Mouse (Mus musculus) granulocyte monocyte progenitor cell, adult 5-6 weeks (primary cell): ENCODE results near the gene Gtdc1. TPM values are rescaled to one million over a fixed set of nuclear protein-coding genes. Genes with fewer than 3 reads are reported as not detected.

ENCODE experiments used
- ATAC-seq: replicated peaks from 2 replicates; pipeline ENCODE4 v1.8.0; 2016; ENCODE audit warnings: mild to moderate bottlenecking, moderate TSS enrichment, inconsistent platforms; ENCODE audit not compliant: poor library complexity, severe bottlenecking
- total RNA-seq, 2 experiments: library from RNA; stranded (forward) in 1 of 2; stranded (reverse) in 1 of 2; fragments of 200-712, 200-1000 nt in 1 of 2; fragments of >200 nt in 1 of 2; fragmentation: Nextera tagmentation in 1 of 2; gene quantifications; 2 replicates each; pipeline ENCODE4 v1.2.3; 2014 to 2017

Gtdc1 gene
- total RNA-seq, 2 experiments from 2014 or later = 19.7 to 22.9 TPM

DNA sequence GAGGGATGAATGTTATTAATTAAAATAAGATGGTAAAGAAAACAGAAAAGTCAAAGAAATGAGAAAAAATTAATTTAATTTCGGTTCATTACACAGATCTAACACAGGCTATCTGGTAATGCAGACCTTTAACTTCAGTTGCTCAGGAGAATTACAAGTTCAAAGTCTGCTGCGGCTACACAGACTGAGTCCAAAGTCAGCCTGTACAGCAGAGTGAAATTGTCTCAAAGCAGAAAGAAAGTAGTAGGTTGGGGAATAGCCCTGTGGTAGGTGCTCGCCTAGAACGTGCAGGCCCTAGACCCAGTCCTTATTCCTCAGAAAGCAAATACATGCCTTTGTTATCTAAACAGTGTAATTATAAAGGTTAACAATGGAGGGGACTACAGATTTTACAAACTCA, 135.6 kb downstream of the Gtdc1 start:
- ATAC-seq = no peak

DNA sequence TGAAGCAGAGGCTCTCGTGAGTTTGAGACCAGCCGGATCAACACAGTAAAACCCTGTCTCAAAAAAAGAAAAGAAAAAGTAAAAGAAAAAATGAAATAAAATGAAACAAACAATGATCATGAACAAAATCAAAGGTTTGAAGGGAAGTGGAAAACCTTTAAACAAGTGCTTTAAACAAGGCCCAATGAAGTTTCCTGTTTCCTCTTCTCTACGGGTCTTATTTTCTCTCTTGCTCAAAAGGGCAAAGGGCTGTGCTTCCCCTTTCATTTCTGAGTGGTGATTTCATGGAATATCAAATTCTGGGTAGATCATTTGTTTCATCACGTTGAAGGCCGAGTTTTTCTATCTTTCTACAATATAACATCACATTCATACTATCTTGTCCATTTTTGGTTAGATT, 136.3 kb downstream of the Gtdc1 start:
- no peak for ATAC-seq

DNA sequence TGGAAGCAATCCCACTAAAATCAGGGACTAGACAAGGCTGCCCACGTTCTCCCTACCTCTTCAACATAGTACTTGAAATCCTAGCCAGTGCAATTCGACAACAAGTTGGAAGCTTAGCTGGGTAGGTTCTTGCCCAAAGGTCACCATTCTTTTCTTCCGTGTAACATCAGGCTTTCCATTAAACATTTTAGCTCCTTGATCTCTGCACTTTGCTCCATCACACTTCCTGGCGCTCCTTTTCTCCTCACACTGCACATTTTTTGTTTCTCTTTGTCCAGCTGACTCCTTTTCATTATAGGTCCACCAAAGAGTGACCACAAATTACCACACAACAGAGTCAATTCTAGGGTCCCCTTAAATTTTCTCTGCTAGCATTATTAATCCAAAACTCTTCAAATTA, 144.7 kb downstream of the Gtdc1 start:
- no peak for ATAC-seq

DNA sequence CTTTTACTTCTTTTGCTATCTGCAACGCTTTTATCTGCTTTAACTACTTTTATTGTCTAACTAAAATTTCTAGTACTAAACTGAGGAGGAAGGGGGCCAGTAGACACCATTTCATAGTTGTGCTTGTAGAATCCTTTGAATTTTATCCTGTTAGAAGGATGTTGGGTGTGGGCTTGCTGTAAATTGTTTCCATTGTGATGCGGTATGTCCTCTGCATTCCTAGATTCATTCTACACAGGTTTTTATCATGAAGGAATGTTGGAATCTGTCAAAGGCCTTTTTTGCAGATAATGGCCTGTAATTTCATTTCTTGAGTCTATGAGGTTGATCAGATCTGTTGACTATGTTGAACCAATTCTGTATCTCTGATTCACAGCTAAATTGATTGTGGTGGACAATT, 146.5 kb downstream of the Gtdc1 start:
- ATAC-seq = no peak

DNA sequence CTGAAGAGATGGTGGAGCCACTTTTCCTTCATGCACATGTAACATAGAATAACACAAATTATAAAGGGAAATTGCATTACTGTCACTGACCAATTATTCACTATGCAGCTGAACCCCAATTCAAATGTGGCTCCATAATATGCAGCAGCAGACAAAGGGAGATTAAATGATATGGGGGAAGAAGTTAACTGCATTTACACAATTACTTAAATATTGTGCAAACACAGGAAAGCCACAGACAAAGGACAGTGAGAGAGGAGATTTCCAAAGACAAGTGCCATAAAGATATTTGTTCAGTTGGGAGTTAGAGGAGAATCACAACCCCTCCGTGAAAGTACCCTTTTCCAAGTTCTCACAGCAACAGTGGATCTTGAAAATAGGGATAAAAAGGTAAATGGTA, 163.6 kb downstream of the Gtdc1 start:
- ATAC-seq = peak; percentile 65

DNA sequence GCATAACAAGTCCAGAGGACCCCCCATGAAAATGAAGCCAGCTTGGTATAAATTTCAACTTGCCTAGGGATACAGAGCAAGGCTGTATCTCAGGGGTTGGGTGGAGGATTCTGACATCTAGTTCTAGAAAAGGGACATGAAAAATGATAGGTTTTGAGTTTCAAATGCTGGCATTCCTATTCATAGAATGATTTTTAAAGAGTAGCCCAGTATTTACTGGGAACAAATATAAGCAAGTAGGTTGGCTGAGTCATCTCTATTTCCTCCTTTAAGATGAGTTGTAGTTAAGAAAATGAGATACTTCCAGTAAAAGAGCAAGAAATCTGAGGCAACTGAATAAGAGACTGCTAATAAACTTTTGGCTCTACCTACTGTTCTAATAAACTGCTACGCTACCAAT, 190.8 kb downstream of the Gtdc1 start:
- ATAC-seq = no peak

DNA sequence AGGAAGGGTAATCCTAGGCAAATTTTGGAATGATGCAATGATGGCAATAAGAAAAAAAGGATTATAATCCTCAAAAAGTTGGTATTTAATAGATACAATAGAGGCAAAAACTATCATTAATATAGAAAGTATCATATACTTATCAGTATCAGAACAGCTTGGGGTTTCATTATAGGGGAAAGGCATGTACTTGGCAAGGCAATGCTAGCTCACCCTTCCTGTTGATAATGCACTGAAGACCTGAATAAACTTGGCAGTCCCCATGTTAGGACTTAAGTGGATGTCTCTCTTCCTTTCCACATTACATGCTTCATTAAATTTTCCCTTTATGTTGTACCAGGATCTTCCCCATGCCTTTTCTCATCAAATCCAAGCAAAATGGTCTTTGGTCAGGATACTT, 206.0 kb downstream of the Gtdc1 start:
- no peak for ATAC-seq

DNA sequence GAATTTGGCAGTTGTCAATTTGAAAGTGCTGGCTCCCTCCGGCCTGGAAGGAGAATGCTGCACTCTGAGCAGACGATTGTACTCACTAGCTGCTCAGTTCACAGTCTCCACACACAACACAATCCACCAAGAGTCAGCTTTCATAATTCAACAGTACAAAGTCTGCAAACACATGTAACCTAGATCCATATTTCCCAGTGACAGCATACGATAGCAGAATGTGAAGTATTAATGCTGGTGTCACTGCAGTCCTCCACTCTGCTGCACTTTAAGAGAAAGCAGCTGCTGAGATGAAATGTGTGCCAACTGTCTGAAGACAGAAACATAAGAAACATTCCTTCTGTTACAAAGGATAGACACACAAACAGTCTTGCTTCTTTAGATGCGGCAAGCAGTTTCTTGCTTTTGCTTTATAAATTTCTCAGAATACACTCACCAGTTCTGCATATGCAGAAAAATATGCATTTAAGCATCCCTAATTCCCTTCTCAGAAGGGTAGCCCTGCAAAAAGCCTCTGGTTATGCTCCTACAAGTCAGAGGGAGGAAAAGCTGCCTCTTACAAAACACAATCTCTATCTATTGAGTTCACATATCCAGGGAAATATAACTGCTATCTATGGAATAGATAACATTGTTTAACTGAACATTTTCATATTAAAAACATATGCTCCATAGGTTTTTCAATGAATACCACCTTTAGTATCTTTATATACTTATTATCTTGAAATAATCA, 221.4 kb downstream of the Gtdc1 start:
- no peak for ATAC-seq

DNA sequence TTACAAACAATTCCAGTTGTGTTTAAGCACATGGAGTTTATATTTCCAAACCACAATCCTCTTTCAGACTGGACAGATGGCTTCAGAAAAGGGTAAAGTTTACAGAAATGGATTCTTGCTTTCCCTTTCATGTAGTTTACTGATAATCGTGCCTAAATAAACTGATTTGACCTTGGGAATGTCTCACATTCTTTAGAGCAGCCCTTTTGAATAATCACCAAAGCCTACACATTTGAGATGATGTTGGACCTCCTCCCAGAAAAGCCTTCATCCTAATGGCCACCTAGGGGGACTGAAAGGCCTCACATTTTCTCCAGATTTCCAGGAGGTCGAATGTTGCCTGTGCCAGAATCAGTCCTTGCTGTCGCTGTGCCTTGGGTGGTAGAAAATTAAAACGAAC, 227.2 kb downstream of the Gtdc1 start:
- no peak for ATAC-seq

DNA sequence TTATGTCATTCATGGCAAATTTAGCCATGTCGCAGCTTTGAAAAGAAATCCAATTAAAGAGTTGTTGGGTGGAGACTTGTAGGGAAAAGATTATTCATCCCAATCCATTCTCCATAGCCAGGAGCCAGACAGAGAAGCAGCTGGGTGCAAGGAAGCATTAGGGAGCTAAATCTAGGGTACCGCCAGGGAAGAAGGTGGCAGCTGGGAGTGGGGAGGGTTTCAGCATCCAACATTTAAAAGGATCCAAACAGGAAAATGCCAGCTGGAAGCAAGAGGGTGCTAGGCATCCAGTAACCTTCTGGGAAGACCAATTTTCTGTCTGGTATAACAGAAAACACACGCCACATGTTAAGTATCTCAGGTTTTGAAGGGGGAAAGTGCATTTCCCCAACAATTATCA, 231.0 kb downstream of the Gtdc1 start:
- no peak for ATAC-seq

DNA sequence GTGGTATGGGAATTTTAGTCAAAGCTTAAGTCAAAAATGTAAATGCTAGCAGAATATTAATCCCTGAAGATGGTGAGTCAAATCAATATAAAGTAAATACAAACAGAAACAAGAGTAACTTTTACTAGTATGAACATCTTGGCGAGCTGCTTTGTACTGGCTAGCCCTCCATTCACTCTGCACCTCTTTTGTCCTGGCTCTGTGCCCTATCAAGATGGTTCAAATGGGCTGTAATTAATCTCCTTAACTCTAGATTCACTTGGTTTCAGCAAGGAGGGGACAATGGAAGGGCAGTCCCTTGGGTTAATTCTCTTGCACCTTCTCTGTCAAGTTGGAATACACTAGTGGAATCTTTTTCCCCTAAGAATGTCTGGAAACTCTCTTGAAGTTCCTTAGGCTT, 233.6 kb downstream of the Gtdc1 start:
- ATAC-seq = no peak

DNA sequence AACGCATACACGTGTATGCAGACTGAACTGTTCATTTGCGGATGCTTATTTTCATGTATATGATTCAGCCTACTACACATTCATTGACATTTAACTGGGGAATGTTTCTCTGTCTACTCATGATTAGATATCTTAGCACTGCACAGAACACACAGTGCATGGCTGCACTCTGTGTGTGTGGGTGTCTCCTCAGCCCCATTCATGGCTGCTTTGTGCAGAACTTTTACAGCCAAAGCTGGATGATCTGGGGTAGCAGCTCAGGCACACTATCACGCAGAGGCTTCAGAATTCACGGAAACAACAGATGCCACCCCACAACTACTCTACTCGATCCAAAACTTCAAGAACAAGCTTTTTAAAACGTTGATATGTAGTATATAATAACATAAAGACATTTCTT, 263.4 kb downstream of the Gtdc1 start:
- ATAC-seq = no peak

DNA sequence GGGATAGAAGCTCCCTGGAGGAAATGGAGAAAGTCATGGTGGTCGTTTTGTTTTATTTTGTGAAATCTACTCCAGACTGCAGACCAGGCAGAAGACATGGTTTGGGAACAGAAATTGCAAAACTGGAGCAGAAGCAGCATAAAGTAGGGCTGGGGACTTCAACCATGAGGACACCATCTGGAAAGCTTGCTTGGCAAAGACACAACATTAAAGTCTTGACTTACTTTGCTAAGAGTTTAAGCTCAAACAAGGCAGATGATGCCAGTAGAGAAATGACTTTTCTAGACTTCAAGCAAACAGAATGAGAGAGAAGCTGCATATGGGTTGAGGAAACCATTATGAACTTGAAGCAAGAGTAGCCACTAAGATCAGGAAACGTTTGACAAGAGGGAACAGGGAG, 267.6 kb downstream of the Gtdc1 start:
- ATAC-seq = no peak

DNA sequence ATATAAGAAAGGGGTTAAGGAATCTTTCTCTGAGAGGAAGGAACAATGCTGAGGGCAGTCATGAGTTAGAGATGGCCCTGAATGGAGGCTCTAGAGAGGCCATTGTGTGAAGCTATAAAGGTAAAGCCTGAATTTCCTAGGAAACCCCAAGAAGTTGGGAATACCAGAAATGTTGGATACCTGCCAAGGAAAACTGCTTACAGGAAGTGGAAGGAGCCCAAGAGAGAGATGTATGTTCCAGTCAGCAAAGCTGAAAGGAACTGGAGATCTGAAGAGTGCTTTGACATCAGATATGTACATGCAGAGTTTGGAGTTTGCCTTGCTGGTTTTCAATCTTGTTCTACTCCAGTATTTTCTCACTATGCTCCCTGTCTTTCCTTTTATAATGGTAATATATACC, 268.4 kb downstream of the Gtdc1 start:
- no peak for ATAC-seq

DNA sequence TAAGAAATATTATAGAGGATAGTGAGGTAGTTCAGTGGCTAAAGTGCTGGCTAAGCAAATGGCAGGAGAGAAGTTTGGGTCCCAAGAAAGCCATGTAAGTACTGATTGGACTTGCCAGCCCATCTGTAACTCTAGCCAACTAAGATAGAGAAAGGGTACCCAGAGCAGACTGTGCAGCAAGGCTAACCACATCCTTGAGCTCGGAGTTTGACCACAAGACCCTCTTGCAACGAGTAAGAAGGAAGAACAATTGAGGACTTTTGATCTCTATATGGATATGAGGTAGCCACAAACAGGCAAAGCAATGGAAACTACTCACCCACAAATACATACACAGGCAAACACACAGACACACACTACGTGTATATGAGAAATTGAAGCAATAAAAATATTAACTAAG, 278.9 kb downstream of the Gtdc1 start:
- peak; percentile 30; the same call in 1 of the 2 replicates for ATAC-seq

DNA sequence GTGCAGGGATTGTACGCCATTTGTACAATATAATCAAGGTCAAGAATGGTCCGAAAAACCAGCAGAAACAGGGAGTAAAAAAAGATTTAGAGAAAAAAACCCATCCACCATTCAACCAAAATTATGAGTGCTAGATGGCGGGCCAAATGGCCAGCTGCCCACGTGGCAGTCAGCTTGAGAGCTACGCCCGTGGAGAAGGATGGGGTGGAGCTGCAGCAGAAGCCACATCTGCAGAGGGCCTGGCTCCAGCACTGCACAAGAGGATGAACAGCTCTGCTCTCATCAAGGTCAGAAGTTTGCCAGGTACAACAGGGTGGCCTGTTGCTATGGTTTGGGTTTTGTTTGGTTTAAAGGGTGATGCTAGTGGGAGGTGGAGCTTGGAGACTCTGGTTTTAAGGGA, 281.1 kb downstream of the Gtdc1 start:
- ATAC-seq = no peak

DNA sequence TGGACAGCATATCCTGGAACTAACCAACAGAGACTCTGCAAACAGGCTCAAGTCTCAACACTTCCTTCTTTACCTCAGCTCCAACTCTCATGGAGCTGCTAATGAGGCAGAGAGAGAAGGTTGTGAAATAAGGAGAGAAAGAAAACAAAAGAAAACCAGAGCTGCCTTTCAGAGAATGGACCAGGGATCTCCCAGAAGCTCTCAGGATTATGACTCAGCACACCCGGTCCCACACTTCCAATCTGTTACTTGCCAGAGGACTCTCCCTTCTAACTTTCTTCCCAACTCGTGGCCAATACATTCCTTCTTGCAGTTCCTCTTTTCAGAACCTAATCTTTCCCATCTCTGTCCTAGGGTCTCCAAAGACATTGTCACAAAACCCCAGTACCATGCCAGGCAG, 288.1 kb downstream of the Gtdc1 start:
- ATAC-seq = no peak

DNA sequence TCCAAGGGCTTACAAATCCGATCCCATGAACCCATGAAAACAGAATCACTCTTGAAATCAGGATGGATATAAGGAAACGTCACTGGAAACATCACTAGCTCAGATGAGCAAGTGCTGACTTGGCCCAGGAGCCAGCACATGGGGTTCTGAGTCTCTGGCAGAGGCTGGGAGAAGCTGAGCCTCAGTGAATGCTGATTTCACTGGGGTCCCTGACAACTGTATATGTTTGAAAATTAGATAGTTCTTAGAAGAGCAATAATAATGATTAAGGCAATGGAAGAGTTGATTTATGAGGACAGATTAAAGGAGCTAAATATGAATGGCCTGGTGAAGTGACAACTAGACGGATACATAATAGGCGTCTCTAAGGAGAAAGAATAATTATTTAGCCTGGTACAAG, 289.3 kb downstream of the Gtdc1 start:
- ATAC-seq = no peak

DNA sequence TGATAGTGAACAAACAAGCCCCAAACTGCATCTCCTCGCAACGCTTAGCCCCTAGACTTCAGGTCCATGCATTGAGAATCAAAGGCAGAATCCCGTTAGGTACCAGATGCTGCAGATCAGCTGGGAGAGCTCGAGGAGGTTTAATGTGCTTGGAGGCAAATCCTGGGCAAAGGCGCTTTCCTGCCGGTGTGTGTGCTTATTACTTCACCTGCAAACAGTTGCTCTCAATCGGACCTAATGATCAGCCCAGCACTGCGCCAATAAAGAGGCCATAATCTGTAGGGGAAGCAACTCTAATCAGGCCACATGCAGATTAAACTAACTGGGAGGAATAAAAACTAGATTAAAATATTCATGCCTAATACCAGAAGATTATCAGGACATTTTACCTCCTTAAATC, 293.5 kb downstream of the Gtdc1 start:
- no peak for ATAC-seq

DNA sequence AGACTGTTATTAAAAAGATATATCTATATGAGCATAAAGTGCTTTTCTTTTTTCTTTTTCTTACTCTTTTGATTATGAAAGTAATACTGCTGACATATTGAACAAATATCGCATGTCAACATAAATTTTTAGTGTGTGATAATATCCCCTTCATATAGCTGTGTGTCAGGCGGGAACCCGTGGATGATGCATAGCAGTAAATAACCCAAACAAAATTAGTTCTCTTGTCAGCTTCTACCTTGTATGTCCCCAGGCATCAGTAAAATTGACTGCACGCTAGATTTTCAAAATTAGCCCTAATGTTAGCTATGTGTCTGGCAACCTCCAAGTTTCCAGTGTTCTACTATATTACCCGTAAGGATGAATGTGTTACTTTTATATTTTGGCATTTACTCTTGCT, 294.4 kb downstream of the Gtdc1 start:
- ATAC-seq = no peak

DNA sequence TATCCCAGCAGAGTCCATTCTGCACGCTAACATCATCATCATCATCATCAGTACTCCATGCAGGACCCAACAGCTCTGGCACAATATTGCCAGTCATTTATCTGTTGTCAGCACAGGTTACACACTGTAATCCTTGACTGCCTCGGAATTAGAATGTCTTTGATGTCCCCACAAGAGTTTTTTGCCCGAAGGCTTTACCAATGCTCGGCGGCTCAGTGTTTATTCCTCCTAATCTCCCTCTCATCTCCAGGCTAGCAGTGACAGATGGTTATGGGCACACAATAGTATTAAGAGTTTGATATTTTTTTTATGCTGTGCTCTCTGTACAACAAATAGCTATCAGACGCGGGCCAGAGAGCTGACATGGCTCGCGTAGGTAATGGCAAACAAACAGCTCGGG, 294.9 kb downstream of the Gtdc1 start:
- no peak for ATAC-seq

DNA sequence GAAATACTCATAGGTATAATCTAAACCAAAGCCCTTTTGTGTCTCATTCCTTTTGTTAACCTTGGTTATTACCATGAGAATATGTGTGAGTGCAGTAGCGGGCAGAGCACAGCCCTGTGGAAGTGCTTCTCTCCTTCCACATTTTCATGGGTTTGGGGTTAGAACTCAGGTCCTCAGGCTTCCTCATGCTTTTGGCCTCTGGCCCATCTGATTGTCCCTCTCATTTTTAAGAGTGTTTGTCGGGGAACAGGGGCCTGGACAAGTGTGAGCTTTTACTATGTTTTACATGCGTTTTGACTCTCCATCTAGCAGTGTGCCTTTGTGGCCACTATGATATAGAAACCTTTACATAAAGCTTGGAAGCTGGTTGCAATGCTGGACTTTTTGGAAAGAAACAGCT, 296.4 kb downstream of the Gtdc1 start:
- ATAC-seq = no peak

DNA sequence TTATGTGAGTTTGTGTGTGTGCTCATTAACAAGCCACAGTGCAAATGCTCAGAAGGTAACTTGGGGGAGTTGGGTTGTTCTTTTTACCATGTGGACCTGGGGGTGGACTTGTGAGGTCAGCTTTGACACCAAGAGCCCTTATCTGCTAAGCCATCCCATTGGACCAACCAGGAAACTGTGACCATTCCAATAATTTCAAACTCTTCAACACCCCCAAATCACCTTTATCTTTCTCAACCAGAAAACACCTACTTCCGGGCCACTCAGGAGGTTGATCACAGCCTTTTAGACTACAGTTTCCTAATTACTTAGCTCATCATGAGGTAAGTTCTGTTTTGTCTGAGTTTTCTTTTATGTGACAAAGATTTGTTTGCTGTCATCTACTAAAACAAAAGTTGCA, 298.7 kb downstream of the Gtdc1 start:
- ATAC-seq = no peak
